Mouse (Mus musculus): ENCODE measurements around the gene Prss38.

- TF ChIP-seq ZC3H11A (IDR thresholded peaks at IDR 0.05; ENCODE audit: borderline replicate concordance, low read depth, low read length): no peak
- no peak for TF ChIP-seq MAFK (IDR thresholded peaks at IDR 0.05; ENCODE audit: insufficient read depth, low read depth, low read length)
- no peak for TF ChIP-seq CHD2 (IDR thresholded peaks at IDR 0.05; ENCODE audit: low read depth, low read length)
- TF ChIP-seq HCFC1 (IDR thresholded peaks at IDR 0.05; ENCODE audit: borderline replicate concordance, insufficient read depth, low read length): no peak
Measured at GRCm38 (mm10) chr11:59393591-59393990, 18.1 kb upstream of the Prss38 start.
